Mouse (Mus musculus): Measurements from ENCODE around the gene Scg3. TPM values are rescaled to one million over a fixed set of nuclear protein-coding genes. Genes with fewer than 3 reads are reported as not detected.
A peak's percentile ranks its signal among the peaks of the same experiment; 100 is the strongest.
"Not testable (repeated sequence)": the region's sequence is repeated elsewhere in the genome, so short reads cannot be mapped to it uniquely, and the experiment has no call there.

Scg3 gene
- polyA plus RNA-seq, 1 experiment from 2014 or later, result 0.39 TPM

- Histone ChIP-seq H3K9ac (peak overlapping the region; percentile 90), H3K36me3 (ENCODE audit: insufficient read depth) (no peaks in the 10 kb centered on the region), H3K4me1 (ENCODE audit: insufficient read depth) (no peaks in the 10 kb centered on the region), H3K4me2 (peak overlapping the region; percentile 86), H3K4me3 (ENCODE audit: low read depth, low read length) (peak overlapping the region; percentile 72), H3K27ac (ENCODE audit: low read depth) (peak overlapping the region; percentile 75; the same call in 1 of the 2 replicates), H3K9me3 (ENCODE audit: low read depth, low read length) (no peaks in the 10 kb centered on the region), H3K27me3 (ENCODE audit: insufficient read depth, low read length) (no peaks in the 10 kb centered on the region)
- DNase-seq, result no peak
- TF ChIP-seq CTCF (IDR thresholded peaks at IDR 0.05; ENCODE audit: low read depth), result no peak
- no peak for ATAC-seq (ENCODE audit: insufficient read depth)
- WGBS, result 1% methylated on average over 14 of the region's 14 CpGs
Measured at GRCm38 (mm10) chr9:75626308-75626604, 57.6 kb downstream of the Scg3 start.

DNA sequence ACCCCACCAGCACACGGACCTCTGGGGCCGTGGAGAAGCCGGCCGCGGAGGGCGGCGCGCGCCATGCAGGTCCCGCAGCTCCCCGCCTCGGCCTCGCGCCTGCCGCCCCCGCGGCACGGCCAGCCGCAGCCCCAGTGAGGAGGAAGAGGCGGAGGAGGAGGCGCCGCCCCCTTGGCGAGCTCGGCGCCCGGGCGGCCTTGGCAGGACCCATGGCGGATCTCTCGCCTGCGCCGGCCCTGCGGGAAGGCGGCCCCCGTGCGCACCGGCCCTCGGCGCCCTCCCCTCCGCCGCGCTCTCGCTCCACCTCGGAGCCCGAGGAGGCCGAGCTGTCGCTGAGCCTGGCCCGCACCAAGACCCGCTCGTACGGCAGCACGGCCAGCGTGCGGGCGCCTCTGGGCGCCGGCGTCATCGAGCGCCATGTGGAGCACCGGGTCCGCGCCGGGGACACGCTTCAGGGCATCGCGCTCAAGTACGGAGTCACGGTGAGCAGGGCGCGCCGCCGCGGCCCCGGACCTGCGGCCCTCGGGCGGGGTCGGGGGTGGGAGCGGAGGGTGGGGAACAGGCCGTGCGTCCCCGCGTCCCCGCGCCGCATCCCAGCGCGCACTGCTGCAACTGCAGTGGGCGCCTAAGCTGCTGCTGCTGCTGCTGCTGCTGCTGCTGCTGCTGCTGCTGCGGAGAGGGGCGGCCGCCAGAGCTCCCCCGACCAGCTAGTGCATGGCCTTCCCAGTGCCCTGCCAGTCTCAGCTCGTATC is 58.1 kb downstream of the Scg3 start, which contains the start of gene Lysmd2:
Gene Lysmd2 (plus strand): TSS at position 186 of the 752 bp plus-strand sequence.
- peak within 1 kb of the TSS; percentile 90 for H3K9ac ChIP-seq
- H3K4me2 ChIP-seq, result peak within 1 kb of the TSS; percentile 86
- no peak for TF ChIP-seq CTCF (IDR thresholded peaks at IDR 0.05; ENCODE audit: low read depth)
- no peaks in the 10 kb centered on the region for H3K9me3 ChIP-seq (ENCODE audit: low read depth, low read length)
- DNase-seq (peak; percentile 85), ATAC-seq (ENCODE audit: insufficient read depth) (peak; percentile 92)
- peak within 1 kb of the TSS; percentile 72 for H3K4me3 ChIP-seq (ENCODE audit: low read depth, low read length)
- no peaks in the 10 kb centered on the region for H3K36me3 ChIP-seq (ENCODE audit: insufficient read depth)
- WGBS, result under 1% methylated on average over 90 of the region's 94 CpGs
- H3K4me1 ChIP-seq (ENCODE audit: insufficient read depth), result no peaks in the 10 kb centered on the region
- H3K27me3 ChIP-seq (ENCODE audit: insufficient read depth, low read length), result no peaks in the 10 kb centered on the region
- peak within 1 kb of the TSS; percentile 75 for H3K27ac ChIP-seq (ENCODE audit: low read depth)

- 8% methylated on average over 18 of the region's 18 CpGs for WGBS
- H3K27ac ChIP-seq (ENCODE audit: low read depth), result peak overlapping the region; percentile 75; the same call in 1 of the 2 replicates
- H3K9ac ChIP-seq, result peak overlapping the region; percentile 90
- no peaks in the 10 kb centered on the region for H3K9me3 ChIP-seq (ENCODE audit: low read depth, low read length)
- H3K4me1 ChIP-seq (ENCODE audit: insufficient read depth), result no peaks in the 10 kb centered on the region
- peak; percentile 28 for DNase-seq
- peak; percentile 78; the same call in 1 of the 2 replicates for ATAC-seq (ENCODE audit: insufficient read depth)
- H3K4me2 ChIP-seq, result peak overlapping the region; percentile 86
- no peak for TF ChIP-seq CTCF (IDR thresholded peaks at IDR 0.05; ENCODE audit: low read depth)
- peak overlapping the region; percentile 72 for H3K4me3 ChIP-seq (ENCODE audit: low read depth, low read length)
- H3K27me3 ChIP-seq (ENCODE audit: insufficient read depth, low read length), result no peaks in the 10 kb centered on the region
- no peaks in the 10 kb centered on the region for H3K36me3 ChIP-seq (ENCODE audit: insufficient read depth)
Measured at GRCm38 (mm10) chr9:75624983-75625555, 58.8 kb downstream of the Scg3 start.

DNA sequence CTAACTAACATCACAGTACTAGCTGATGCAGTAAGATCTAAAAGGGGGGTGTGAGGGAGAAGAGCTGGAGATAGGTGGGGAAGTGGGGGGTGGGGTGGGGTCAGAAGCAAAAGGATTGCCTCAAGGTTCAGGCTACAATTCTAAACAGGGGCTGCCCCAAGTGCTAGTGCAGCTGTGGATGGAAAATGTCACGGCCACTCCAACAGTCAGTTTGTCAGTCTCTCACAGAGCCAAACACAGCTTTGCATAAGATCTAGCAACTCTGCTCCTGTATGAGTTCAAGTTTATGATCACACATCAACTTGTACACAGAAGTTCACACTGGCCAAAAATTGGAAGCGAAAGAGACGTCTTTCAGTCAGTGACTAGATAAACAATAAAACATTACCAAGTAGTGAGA is 62.4 kb downstream of the Scg3 start:
- Histone ChIP-seq H3K27me3 (ENCODE audit: insufficient read depth, low read length) (no peaks in the 10 kb centered on the region), H3K4me2 (no peak overlapping the region), H3K27ac (ENCODE audit: low read depth) (no peak overlapping the region), H3K36me3 (ENCODE audit: insufficient read depth) (no peaks in the 10 kb centered on the region), H3K4me1 (ENCODE audit: insufficient read depth) (no peaks in the 10 kb centered on the region), H3K9ac (no peak overlapping the region), H3K4me3 (ENCODE audit: low read depth, low read length) (no peak overlapping the region), H3K9me3 (ENCODE audit: low read depth, low read length) (no peaks in the 10 kb centered on the region)
- DNase-seq, result peak; percentile 44
- no peak for TF ChIP-seq CTCF (IDR thresholded peaks at IDR 0.05; ENCODE audit: low read depth)
- 50% methylated on average over 3 of the region's 3 CpGs for WGBS
- no peak for ATAC-seq (ENCODE audit: insufficient read depth)

DNA sequence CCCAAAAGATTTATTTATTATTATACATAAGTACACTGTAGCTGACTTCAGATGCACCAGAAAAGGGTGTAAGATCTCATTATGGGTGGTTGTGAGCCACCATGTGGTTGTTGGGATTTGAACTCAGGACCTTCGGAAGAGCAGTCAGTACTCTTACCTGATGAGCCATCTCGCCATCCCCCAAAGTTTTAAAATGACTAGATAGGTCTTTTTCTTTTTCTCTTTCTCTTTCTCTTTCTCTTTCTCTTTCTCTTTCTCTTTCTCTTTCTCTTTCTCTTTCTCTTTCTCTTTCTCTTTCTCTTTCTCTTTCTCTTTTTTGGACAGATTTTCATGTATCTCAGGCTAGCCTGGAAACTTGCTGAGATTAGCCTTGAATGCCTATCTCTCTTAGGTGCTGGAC is 64.1 kb downstream of the Scg3 start:
- not testable (repeated sequence) for H3K4me1 ChIP-seq (ENCODE audit: insufficient read depth); ATAC-seq (ENCODE audit: insufficient read depth); H3K9ac ChIP-seq; H3K9me3 ChIP-seq (ENCODE audit: low read depth, low read length); H3K36me3 ChIP-seq (ENCODE audit: insufficient read depth); H3K27ac ChIP-seq (ENCODE audit: low read depth); H3K27me3 ChIP-seq (ENCODE audit: insufficient read depth, low read length); H3K4me2 ChIP-seq; DNase-seq; H3K4me3 ChIP-seq (ENCODE audit: low read depth, low read length)
- WGBS, result 87% methylated on average over 2 of the region's 2 CpGs

DNA sequence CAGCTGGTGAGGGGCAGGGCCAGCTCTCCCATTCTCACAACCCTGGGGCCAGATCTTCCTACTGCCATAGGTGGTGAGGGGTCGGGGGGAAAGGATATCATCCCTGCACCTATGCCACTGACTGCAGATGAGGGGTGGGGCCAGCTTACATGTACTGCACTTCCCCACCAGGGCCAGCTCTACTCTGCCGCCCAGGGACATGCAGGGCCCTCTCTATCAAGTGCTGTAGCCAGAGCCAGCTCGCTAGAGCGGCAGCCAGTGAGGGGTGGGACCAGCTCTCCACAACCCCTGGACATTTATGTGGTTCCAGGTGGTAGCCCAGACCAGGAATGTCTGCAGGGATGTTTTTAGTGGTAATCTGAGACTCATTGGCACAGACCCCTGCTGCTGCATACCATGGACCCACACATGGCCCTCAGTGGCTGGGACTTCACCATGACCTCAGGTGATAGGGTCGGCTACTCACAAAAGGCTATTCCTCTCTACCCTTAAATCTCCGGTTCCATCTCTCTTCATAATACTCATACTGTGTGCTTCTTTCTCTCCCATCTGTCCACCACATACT is 64.9 kb downstream of the Scg3 start:
- H3K27me3 ChIP-seq (ENCODE audit: insufficient read depth, low read length), result no peaks in the 10 kb centered on the region
- no peak for TF ChIP-seq CTCF (IDR thresholded peaks at IDR 0.05; ENCODE audit: low read depth)
- H3K36me3 ChIP-seq (ENCODE audit: insufficient read depth), result no peaks in the 10 kb centered on the region
- no peaks in the 10 kb centered on the region for H3K9me3 ChIP-seq (ENCODE audit: low read depth, low read length)
- H3K9ac ChIP-seq, result no peak overlapping the region
- no peak overlapping the region for H3K4me3 ChIP-seq (ENCODE audit: low read depth, low read length)
- DNase-seq (no peak), ATAC-seq (ENCODE audit: insufficient read depth) (0 out of 2 replicates have a peak, but pooled peaks have one; percentile 24)
- WGBS, result 84% methylated on average over 6 of the region's 6 CpGs
- no peak overlapping the region for H3K27ac ChIP-seq (ENCODE audit: low read depth)
- no peak overlapping the region for H3K4me2 ChIP-seq
- H3K4me1 ChIP-seq (ENCODE audit: insufficient read depth), result no peaks in the 10 kb centered on the region

DNA sequence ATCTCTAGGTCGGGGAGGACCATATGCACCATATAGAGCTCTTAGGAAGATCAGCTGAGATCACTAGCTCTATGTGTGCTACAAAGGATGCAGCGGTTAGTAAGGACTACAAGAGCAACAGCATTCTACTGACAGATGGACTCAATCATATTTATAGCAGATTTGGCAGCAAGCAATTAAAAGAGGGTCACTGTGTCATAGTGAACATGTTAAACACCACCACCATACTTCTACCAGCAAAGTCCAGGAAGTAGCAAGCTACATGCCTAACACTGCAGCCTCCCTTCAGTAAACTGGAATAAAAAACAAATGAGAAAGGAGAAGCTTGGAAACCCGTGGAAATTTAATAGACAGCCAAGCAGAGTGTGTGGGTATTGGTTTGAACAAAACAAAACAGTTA is 67.3 kb downstream of the Scg3 start:
- no peak for TF ChIP-seq CTCF (IDR thresholded peaks at IDR 0.05; ENCODE audit: low read depth)
- no peak overlapping the region for H3K4me2 ChIP-seq

More for the DNA sequence above, 67.3 kb downstream of the Scg3 start:
- WGBS, result 66% methylated on average over 3 of the region's 3 CpGs
- no peaks in the 10 kb centered on the region for H3K4me1 ChIP-seq (ENCODE audit: insufficient read depth)
- no peak overlapping the region for H3K27ac ChIP-seq (ENCODE audit: low read depth)
- no peaks in the 10 kb centered on the region for H3K36me3 ChIP-seq (ENCODE audit: insufficient read depth)
- H3K9me3 ChIP-seq (ENCODE audit: low read depth, low read length), result no peaks in the 10 kb centered on the region
- no peak overlapping the region for H3K9ac ChIP-seq
- ATAC-seq (ENCODE audit: insufficient read depth), result no peak
- DNase-seq, result no peak
- no peaks in the 10 kb centered on the region for H3K27me3 ChIP-seq (ENCODE audit: insufficient read depth, low read length)
- H3K4me3 ChIP-seq (ENCODE audit: low read depth, low read length), result no peak overlapping the region

Data from lung, embryonic 14.5 days (tissue).